Mouse (Mus musculus) erythroblast, embryonic 14.5 days (primary cell): ENCODE results near the gene Pja2. TPM values are rescaled to one million over a fixed set of nuclear protein-coding genes. Genes with fewer than 3 reads are reported as not detected.
"Not testable (repeated sequence)": the region's sequence is repeated elsewhere in the genome, so short reads cannot be mapped to it uniquely, and the experiment has no call there.

Source experiments
- H3K27me3 ChIP-seq: 2 replicates; pipeline ENCODE4 v1.6.1; 2012; ENCODE audit warnings: inconsistent platforms; ENCODE audit not compliant: control insufficient read depth
- H3K36me3 ChIP-seq: 2 replicates; pipeline ENCODE4 v1.6.1; 2012; ENCODE audit warnings: mild to moderate bottlenecking, inconsistent platforms; ENCODE audit not compliant: control insufficient read depth
- H3K4me1 ChIP-seq: 2 replicates; pipeline ENCODE4 v1.6.1; 2012; ENCODE audit warnings: inconsistent platforms; ENCODE audit not compliant: control insufficient read depth
- H3K4me3 ChIP-seq: replicated peaks from 2 replicates; pipeline ENCODE3; 2012; ENCODE audit warnings: moderate library complexity, mild to moderate bottlenecking, inconsistent platforms
- H3K9me3 ChIP-seq: 2 replicates; pipeline ENCODE4 v1.6.1; 2012; ENCODE audit warnings: low read length, inconsistent platforms, mixed read lengths; ENCODE audit not compliant: control insufficient read depth
- GATA1 ChIP-seq: IDR thresholded peaks from 2 replicates; pipeline ENCODE4 v1.6.1; 2012; ENCODE audit warnings: low read length, inconsistent platforms, mixed read lengths
- TAL1 ChIP-seq: IDR thresholded peaks from 3 replicates; pipeline ENCODE4 v1.6.1; 2012; ENCODE audit warnings: low read length, inconsistent platforms, mixed read lengths
- polyA plus RNA-seq: library from polyadenylated mRNA; stranded (reverse); fragments of >175 nt; gene quantifications from 2 replicates; pipeline ENCODE4 v1.2.3, GENCODE M21; 2012

The Pja2 gene
- polyA plus RNA-seq, 1 experiment, result 0.12 TPM

DNA sequence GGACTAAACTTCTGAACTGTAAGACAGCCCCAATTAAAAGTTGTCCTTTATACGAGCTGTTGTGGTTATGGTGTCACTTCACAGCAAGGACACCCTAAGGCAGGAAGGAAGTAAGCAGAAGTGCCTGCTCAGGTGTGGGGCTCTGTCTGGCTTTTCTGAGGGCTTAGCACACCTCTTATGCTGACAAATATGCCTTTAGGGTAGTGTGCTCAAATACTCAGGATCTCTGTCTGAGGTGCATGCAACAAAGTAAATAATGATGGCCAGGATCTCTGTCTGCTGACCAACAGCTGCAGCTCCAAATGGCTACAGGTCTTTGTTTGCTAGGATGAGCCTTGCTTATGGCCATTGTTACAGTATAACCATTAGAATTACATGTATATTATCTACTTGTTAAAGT is 71.1 kb downstream of the Pja2 start:
- H3K4me3 ChIP-seq, result no peak overlapping the region
- no peak for TF ChIP-seq TAL1
- no peak for TF ChIP-seq GATA1
- H3K36me3 ChIP-seq, result no peaks in the 10 kb centered on the region
- peaks cover 20% of the 10 kb centered on the region for H3K9me3 ChIP-seq
- H3K4me1 ChIP-seq, result no peaks in the 10 kb centered on the region
- H3K27me3 ChIP-seq, result no peaks in the 10 kb centered on the region

DNA sequence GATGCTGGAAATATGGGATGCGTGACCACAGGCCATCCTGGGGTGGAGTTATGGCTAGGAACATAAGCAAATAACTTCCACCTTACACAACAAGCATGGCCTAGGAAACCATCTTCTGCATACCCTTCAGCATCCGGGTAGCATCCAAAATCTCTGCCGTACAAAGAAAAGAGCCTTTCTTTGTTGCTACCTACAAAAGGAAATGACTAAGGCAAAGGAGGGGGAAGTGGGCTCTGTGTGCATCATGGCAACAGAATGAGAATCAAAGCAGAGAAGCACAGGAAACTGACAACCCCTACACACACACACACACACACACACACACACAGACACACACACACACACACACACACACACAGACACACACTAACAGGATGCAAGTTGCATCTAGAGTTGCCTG is 83.5 kb downstream of the Pja2 start:
- H3K36me3 ChIP-seq, result no peaks in the 10 kb centered on the region
- no peaks in the 10 kb centered on the region for H3K4me1 ChIP-seq
- H3K4me3 ChIP-seq, result no peak overlapping the region
- peaks cover 6% of the 10 kb centered on the region; the same call in 1 of the 2 replicates for H3K9me3 ChIP-seq
- TF ChIP-seq TAL1 (no peak), GATA1 (no peak)
- H3K27me3 ChIP-seq, result no peaks in the 10 kb centered on the region

DNA sequence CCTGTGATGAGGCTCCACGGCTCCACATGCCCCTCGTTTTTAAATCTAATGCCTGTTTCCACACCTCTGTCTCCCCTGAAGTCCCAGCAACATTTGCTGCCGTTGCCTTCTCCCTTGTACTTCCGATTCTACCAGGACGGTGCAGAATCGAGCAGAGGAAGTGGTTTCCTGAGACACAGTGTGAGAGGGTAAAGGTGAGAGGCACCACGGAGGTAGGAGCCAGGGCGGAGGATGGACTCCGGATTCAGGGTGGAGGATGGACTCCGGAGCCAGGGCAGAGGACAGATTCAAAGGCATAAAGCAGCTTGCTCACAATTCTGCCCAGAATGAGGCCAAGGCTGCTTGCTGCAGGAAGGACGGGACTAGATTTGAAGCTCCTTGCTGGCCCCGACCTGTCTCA is 88.8 kb downstream of the Pja2 start:
- Histone ChIP-seq H3K9me3 (no peaks in the 10 kb centered on the region), H3K4me3 (no peak overlapping the region), H3K27me3 (no peaks in the 10 kb centered on the region), H3K36me3 (no peaks in the 10 kb centered on the region), H3K4me1 (no peaks in the 10 kb centered on the region)
- no peak for TF ChIP-seq TAL1
- TF ChIP-seq GATA1, result no peak

DNA sequence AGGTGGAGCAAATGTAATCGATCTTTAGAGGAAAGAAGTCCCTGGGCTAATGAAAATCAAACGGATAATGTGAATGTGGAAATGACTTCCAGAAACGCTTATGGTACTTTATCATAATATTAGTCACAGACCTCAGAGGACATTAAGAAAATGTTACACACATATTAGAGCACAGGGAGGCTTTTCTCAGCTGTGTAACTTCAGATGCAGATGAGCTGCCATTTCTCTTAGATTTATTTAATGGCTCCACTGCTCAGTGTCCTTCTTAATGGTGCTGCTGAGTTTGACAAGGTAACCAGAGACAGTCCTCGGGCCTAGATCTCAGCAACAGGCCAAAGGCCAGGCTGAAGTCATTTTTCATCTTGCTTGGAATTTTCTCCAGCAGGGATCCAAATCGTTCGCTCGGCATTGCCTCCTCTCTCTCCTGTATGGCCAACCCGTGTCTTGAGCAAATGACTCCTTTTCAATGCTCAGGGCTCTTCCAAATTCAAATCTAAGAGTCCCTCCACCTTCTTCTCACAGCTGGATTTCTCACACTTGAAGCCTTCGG is 89.3 kb downstream of the Pja2 start:
- H3K4me1 ChIP-seq, result no peaks in the 10 kb centered on the region
- no peaks in the 10 kb centered on the region for H3K27me3 ChIP-seq
- no peak overlapping the region for H3K4me3 ChIP-seq
- no peaks in the 10 kb centered on the region for H3K9me3 ChIP-seq
- TF ChIP-seq GATA1 (no peak), TAL1 (no peak)
- H3K36me3 ChIP-seq, result no peaks in the 10 kb centered on the region

DNA sequence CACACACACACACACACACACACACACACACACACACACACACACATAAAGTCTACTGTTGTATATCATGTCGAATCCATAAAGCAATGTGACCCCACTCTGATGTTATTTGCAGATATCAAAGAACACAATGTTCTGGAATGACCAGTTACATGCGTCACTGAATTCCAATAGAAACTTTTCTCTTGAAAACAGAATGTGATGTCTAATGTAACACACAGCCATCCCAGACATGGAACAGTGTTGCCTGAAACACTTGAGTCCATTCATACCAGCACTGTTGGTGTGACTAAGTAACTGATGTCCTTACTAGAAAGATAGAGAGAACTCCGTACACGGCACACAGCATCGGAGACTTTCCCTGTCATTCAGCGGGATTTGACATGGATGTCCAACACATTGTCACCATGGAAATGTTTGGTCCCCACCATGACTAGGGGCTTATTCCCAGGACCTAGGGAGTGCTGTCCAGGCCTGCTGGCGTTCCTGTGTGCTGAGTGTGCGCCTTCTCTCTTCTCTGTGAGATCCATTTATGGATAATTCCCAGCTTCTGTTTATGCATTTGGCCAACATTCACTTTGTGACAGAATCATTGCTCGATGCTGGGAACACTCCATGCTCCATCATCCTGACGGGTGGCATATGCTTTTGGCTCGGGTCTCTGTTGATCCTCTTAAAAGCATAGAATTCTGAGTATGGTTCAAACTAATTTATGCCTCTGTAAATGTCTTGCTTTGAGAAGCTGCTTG is 90.0 kb downstream of the Pja2 start:
- Histone ChIP-seq H3K9me3 (no peaks in the 10 kb centered on the region), H3K4me3 (no peak overlapping the region), H3K27me3 (no peaks in the 10 kb centered on the region), H3K4me1 (no peaks in the 10 kb centered on the region), H3K36me3 (no peaks in the 10 kb centered on the region)
- TF ChIP-seq GATA1 (no peak), TAL1 (no peak)

DNA sequence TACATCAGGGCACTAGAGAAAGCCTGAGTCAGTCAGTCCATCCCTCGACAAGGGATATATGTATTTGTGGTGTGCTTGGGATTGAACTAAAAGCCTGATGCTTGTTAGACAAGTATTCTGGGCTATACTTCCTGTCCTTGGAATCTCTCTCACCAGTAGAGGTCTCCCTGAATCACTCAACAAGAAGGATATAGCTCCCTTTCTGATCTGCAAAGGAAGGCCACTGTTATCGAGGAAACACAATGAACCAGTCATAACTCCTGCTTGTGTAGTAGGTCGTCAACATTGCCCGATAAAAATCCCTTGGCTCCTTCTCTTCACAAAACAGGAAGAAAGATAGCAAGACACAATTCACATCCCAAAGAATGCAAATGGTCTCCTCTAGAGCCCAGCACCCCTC is 99.6 kb downstream of the Pja2 start:
- no peaks in the 10 kb centered on the region for H3K36me3 ChIP-seq
- no peak overlapping the region for H3K4me3 ChIP-seq
- no peaks in the 10 kb centered on the region for H3K4me1 ChIP-seq
- no peaks in the 10 kb centered on the region for H3K9me3 ChIP-seq
- no peaks in the 10 kb centered on the region for H3K27me3 ChIP-seq
- TF ChIP-seq GATA1 (no peak), TAL1 (no peak)

DNA sequence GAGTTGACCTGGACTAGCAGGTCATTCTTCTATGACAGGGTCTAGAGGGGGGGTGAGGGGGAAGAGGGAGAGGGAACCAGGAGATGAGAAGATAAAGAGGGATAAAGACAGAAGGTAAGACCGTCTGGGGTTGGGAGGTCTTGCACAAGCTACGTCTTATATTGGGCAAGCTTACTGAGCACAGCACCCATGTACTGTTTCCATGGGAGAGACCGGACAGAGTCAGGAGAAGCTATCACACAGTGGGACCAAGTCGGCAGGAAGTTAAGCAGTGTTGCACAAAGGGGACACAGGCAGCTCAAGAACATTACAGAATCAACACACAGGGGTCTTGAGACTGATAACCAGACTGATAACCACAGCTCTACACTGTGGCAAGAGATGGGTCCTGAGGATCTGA is 100.1 kb downstream of the Pja2 start:
- H3K4me1 ChIP-seq, result not testable (repeated sequence)

DNA sequence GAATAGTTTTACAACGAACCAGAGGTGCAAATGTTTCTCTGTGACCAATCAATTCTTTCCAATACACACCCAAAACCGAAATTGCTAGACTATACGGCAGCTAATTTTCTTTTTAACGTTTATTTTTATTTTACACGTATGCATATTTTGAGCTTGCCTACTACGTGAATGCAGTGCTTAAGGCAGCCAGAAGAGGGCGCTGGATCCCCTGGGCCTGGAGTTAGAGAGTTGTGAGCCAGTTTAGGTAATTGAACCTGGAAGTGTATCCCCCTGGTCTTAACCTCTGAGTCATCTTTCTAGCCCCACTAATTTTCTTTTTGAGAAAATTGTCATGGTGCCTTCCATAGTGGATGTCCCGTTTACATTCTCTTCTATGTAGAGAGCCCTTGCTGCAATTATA is 100.5 kb downstream of the Pja2 start:
- no peak overlapping the region for H3K4me3 ChIP-seq
- no peaks in the 10 kb centered on the region for H3K4me1 ChIP-seq
- TF ChIP-seq GATA1, result no peak
- TF ChIP-seq TAL1, result no peak
- no peaks in the 10 kb centered on the region for H3K9me3 ChIP-seq
- no peaks in the 10 kb centered on the region for H3K27me3 ChIP-seq
- no peaks in the 10 kb centered on the region for H3K36me3 ChIP-seq

More for the DNA sequence above, 100.1 kb downstream of the Pja2 start:
- not testable (repeated sequence) for H3K4me3 ChIP-seq, H3K27me3 ChIP-seq, H3K36me3 ChIP-seq, H3K9me3 ChIP-seq
